Mouse (Mus musculus): ENCODE measurements around the gene Zfp148. TPM values are rescaled to one million over a fixed set of nuclear protein-coding genes. Genes with fewer than 3 reads are reported as not detected.

Zfp148 gene
- polyA plus RNA-seq, 1 experiment from 2014 or later = 30.3 TPM

GRCm38 (mm10) chr16:33342356-33342755 is 38.3 kb upstream of the Zfp148 start:
- H3K27ac ChIP-seq (ENCODE audit: low read length) = no peak overlapping the region
- H3K36me3 ChIP-seq (ENCODE audit: insufficient read depth, low read length) = no peaks in the 10 kb centered on the region
- H3K9me3 ChIP-seq (ENCODE audit: low read length) = no peaks in the 10 kb centered on the region
- ATAC-seq = no peak
- no peak overlapping the region for H3K4me2 ChIP-seq (replicated peaks; ENCODE audit: low read depth, low read length)
- no peaks in the 10 kb centered on the region for H3K4me1 ChIP-seq (ENCODE audit: insufficient read depth, low read depth, low read length)
- TF ChIP-seq EP300 (IDR thresholded peaks at IDR 0.05) (no peak), CTCF (IDR thresholded peaks at IDR 0.05) (no peak)
- WGBS = 53% methylated on average over 1 of the region's 1 CpGs
- H3K4me3 ChIP-seq (ENCODE audit: low read depth, low read length) = no peak overlapping the region
- no peak overlapping the region for H3K9ac ChIP-seq (replicated peaks; ENCODE audit: low read depth)
- DNase-seq (ENCODE audit: low spot score) = no peak
- H3K27me3 ChIP-seq (replicated peaks; ENCODE audit: insufficient read depth, low read length) = no peaks in the 10 kb centered on the region

- H3K36me3 ChIP-seq (ENCODE audit: insufficient read depth, low read length) = no peaks in the 10 kb centered on the region
- H3K9ac ChIP-seq (replicated peaks; ENCODE audit: low read depth) = no peak overlapping the region
- no peaks in the 10 kb centered on the region for H3K27me3 ChIP-seq (replicated peaks; ENCODE audit: insufficient read depth, low read length)
- no peak for TF ChIP-seq CTCF (IDR thresholded peaks at IDR 0.05)
- TF ChIP-seq EP300 (IDR thresholded peaks at IDR 0.05) = no peak
- H3K9me3 ChIP-seq (ENCODE audit: low read length) = no peaks in the 10 kb centered on the region
- DNase-seq (ENCODE audit: low spot score) (no peak), ATAC-seq (no peak)
- 65% methylated on average over 5 of the region's 5 CpGs for WGBS
- no peaks in the 10 kb centered on the region for H3K4me1 ChIP-seq (ENCODE audit: insufficient read depth, low read depth, low read length)
- H3K4me2 ChIP-seq (replicated peaks; ENCODE audit: low read depth, low read length) = no peak overlapping the region
- no peak overlapping the region for H3K4me3 ChIP-seq (ENCODE audit: low read depth, low read length)
- H3K27ac ChIP-seq (ENCODE audit: low read length) = no peak overlapping the region
These were observed 37.5 kb upstream of the Zfp148 start for GRCm38 (mm10) chr16:33343106-33343505.

- H3K9me3 ChIP-seq (ENCODE audit: low read length) = no peaks in the 10 kb centered on the region
- no peak for TF ChIP-seq CTCF (IDR thresholded peaks at IDR 0.05)
- ATAC-seq = no peak
- H3K4me3 ChIP-seq (ENCODE audit: low read depth, low read length) = no peak overlapping the region
- H3K27ac ChIP-seq (ENCODE audit: low read length) = no peak overlapping the region
- no peaks in the 10 kb centered on the region for H3K36me3 ChIP-seq (ENCODE audit: insufficient read depth, low read length)
- no peaks in the 10 kb centered on the region for H3K27me3 ChIP-seq (replicated peaks; ENCODE audit: insufficient read depth, low read length)
- H3K4me1 ChIP-seq (ENCODE audit: insufficient read depth, low read depth, low read length) = no peaks in the 10 kb centered on the region
- no peak overlapping the region for H3K4me2 ChIP-seq (replicated peaks; ENCODE audit: low read depth, low read length)
- no peak for DNase-seq (ENCODE audit: low spot score)
- no peak overlapping the region for H3K9ac ChIP-seq (replicated peaks; ENCODE audit: low read depth)
- 69% methylated on average over 7 of the region's 7 CpGs for WGBS
These were observed 37.0 kb upstream of the Zfp148 start for GRCm38 (mm10) chr16:33343601-33344000.

- WGBS = 67% methylated on average over 9 of the region's 9 CpGs
- Histone ChIP-seq H3K9ac (replicated peaks; ENCODE audit: low read depth) (no peak overlapping the region), H3K4me1 (ENCODE audit: insufficient read depth, low read depth, low read length) (no peaks in the 10 kb centered on the region), H3K4me3 (ENCODE audit: low read depth, low read length) (no peak overlapping the region), H3K27ac (ENCODE audit: low read length) (no peak overlapping the region), H3K27me3 (replicated peaks; ENCODE audit: insufficient read depth, low read length) (no peaks in the 10 kb centered on the region), H3K9me3 (ENCODE audit: low read length) (no peaks in the 10 kb centered on the region), H3K4me2 (replicated peaks; ENCODE audit: low read depth, low read length) (no peak overlapping the region), H3K36me3 (ENCODE audit: insufficient read depth, low read length) (no peaks in the 10 kb centered on the region)
- DNase-seq (ENCODE audit: low spot score) (no peak), ATAC-seq (no peak)
- TF ChIP-seq CTCF (IDR thresholded peaks at IDR 0.05) = no peak
- no peak for TF ChIP-seq EP300 (IDR thresholded peaks at IDR 0.05)
These were observed 36.3 kb upstream of the Zfp148 start for GRCm38 (mm10) chr16:33344379-33344778.

GRCm38 (mm10) chr16:33344875-33345274 is 35.8 kb upstream of the Zfp148 start:
- no peaks in the 10 kb centered on the region for H3K9me3 ChIP-seq (ENCODE audit: low read length)
- 73% methylated on average over 4 of the region's 4 CpGs for whole genome bisulfite sequencing
- ATAC-seq (peak; percentile 44; the same call in 1 of the 2 replicates), DNase-seq (ENCODE audit: low spot score) (peak; percentile 49)
- no peak for TF ChIP-seq CTCF (IDR thresholded peaks at IDR 0.05)
- TF ChIP-seq EP300 (IDR thresholded peaks at IDR 0.05) = no peak
- no peak overlapping the region for H3K4me2 ChIP-seq (replicated peaks; ENCODE audit: low read depth, low read length)
- no peak overlapping the region for H3K4me3 ChIP-seq (ENCODE audit: low read depth, low read length)
- no peak overlapping the region for H3K9ac ChIP-seq (replicated peaks; ENCODE audit: low read depth)
- no peaks in the 10 kb centered on the region for H3K27me3 ChIP-seq (replicated peaks; ENCODE audit: insufficient read depth, low read length)
- no peak overlapping the region for H3K27ac ChIP-seq (ENCODE audit: low read length)
- no peaks in the 10 kb centered on the region for H3K4me1 ChIP-seq (ENCODE audit: insufficient read depth, low read depth, low read length)
- no peaks in the 10 kb centered on the region for H3K36me3 ChIP-seq (ENCODE audit: insufficient read depth, low read length)

GRCm38 (mm10) chr16:33346376-33346775 is 34.3 kb upstream of the Zfp148 start:
- 57% methylated on average over 3 of the region's 3 CpGs for WGBS
- no peak overlapping the region for H3K27ac ChIP-seq (ENCODE audit: low read length)
- TF ChIP-seq EP300 (IDR thresholded peaks at IDR 0.05) (no peak), CTCF (IDR thresholded peaks at IDR 0.05) (no peak)

GRCm38 (mm10) chr16:33347134-33347533 is 33.5 kb upstream of the Zfp148 start:
- no peak overlapping the region for H3K4me3 ChIP-seq (ENCODE audit: low read depth, low read length)
- no peak overlapping the region for H3K27ac ChIP-seq (ENCODE audit: low read length)
- H3K9ac ChIP-seq (replicated peaks; ENCODE audit: low read depth) = no peak overlapping the region
- no peaks in the 10 kb centered on the region for H3K27me3 ChIP-seq (replicated peaks; ENCODE audit: insufficient read depth, low read length)
- H3K36me3 ChIP-seq (ENCODE audit: insufficient read depth, low read length) = no peaks in the 10 kb centered on the region
- no peak overlapping the region for H3K4me2 ChIP-seq (replicated peaks; ENCODE audit: low read depth, low read length)
- 47% methylated on average over 5 of the region's 5 CpGs for WGBS
- no peak for TF ChIP-seq CTCF (IDR thresholded peaks at IDR 0.05)
- no peak for TF ChIP-seq EP300 (IDR thresholded peaks at IDR 0.05)
- no peak for ATAC-seq
- peak; percentile 9 for DNase-seq (ENCODE audit: low spot score)
- H3K4me1 ChIP-seq (ENCODE audit: insufficient read depth, low read depth, low read length) = no peaks in the 10 kb centered on the region
- H3K9me3 ChIP-seq (ENCODE audit: low read length) = no peaks in the 10 kb centered on the region

More at GRCm38 (mm10) chr16:33346376-33346775, 34.3 kb upstream of the Zfp148 start:
- H3K4me1 ChIP-seq (ENCODE audit: insufficient read depth, low read depth, low read length) = no peaks in the 10 kb centered on the region
- no peak overlapping the region for H3K4me2 ChIP-seq (replicated peaks; ENCODE audit: low read depth, low read length)
- no peaks in the 10 kb centered on the region for H3K36me3 ChIP-seq (ENCODE audit: insufficient read depth, low read length)
- no peak overlapping the region for H3K4me3 ChIP-seq (ENCODE audit: low read depth, low read length)
- H3K9ac ChIP-seq (replicated peaks; ENCODE audit: low read depth) = no peak overlapping the region
- DNase-seq (ENCODE audit: low spot score) (no peak), ATAC-seq (no peak)
- H3K27me3 ChIP-seq (replicated peaks; ENCODE audit: insufficient read depth, low read length) = no peaks in the 10 kb centered on the region
- H3K9me3 ChIP-seq (ENCODE audit: low read length) = no peaks in the 10 kb centered on the region
